Mouse (Mus musculus) E14TG2a.4 (cell line): ENCODE data around the gene Asb10.

Experiments used
- CTCF ChIP-seq: conservative IDR thresholded peaks from 2 replicates; pipeline ENCODE4 v1.5.1; 2014; ENCODE audit warnings: low read length
- NANOG ChIP-seq: IDR thresholded peaks from 2 replicates; pipeline ENCODE4 v1.6.1; 2014; ENCODE audit warnings: borderline replicate concordance, low read length, mixed read lengths
- POU5F1 ChIP-seq: IDR thresholded peaks from 2 replicates; pipeline ENCODE4 v1.6.1; 2014; ENCODE audit warnings: low read length, borderline replicate concordance

- TF ChIP-seq CTCF (no peak), NANOG (no peak), POU5F1 (no peak)
Measured at GRCm38 (mm10) chr5:24523806-24524205, 17.0 kb downstream of the Asb10 start.
